Mouse (Mus musculus): Measurements from ENCODE around the gene Ube2cbp.

Ube2cbp gene

GRCm38 (mm10) chr9:86423331-86423730 lies 41.4 kb downstream of the Ube2cbp start:
- DNase-seq: no peak

GRCm38 (mm10) chr9:86419366-86419765 lies 45.4 kb downstream of the Ube2cbp start:
- DNase-seq: no peak

GRCm38 (mm10) chr9:86417971-86418370 lies 46.8 kb downstream of the Ube2cbp start:
- no peak for DNase-seq

- peak; percentile 14 for DNase-seq
These were observed 69.0 kb downstream of the Ube2cbp start for GRCm38 (mm10) chr9:86395785-86396184.

- DNase-seq: no peak
These were observed 69.7 kb downstream of the Ube2cbp start for GRCm38 (mm10) chr9:86395012-86395411.

- DNase-seq: no peak
These were observed 71.0 kb downstream of the Ube2cbp start for GRCm38 (mm10) chr9:86393586-86394272.

- DNase-seq: no peak
These were observed 73.3 kb downstream of the Ube2cbp start for GRCm38 (mm10) chr9:86391467-86391866.

GRCm38 (mm10) chr9:86390713-86391112 lies 74.0 kb downstream of the Ube2cbp start:
- no peak for DNase-seq

GRCm38 (mm10) chr9:86388538-86388937 lies 76.2 kb downstream of the Ube2cbp start:
- DNase-seq: no peak

- DNase-seq: no peak
These were observed 87.8 kb downstream of the Ube2cbp start for GRCm38 (mm10) chr9:86376923-86377322.

GRCm38 (mm10) chr9:86372783-86373567 lies 91.8 kb downstream of the Ube2cbp start:
- no peak for DNase-seq

- no peak for DNase-seq
These were observed 95.5 kb downstream of the Ube2cbp start for GRCm38 (mm10) chr9:86369208-86369607.

- no peak for DNase-seq
These were observed 104.2 kb downstream of the Ube2cbp start for GRCm38 (mm10) chr9:86360536-86360935.

- DNase-seq: no peak
These were observed 108.9 kb downstream of the Ube2cbp start for GRCm38 (mm10) chr9:86355851-86356250.

- DNase-seq: no peak
These were observed 113.3 kb downstream of the Ube2cbp start for GRCm38 (mm10) chr9:86351491-86351890.

- no peak for DNase-seq
These were observed 128.0 kb downstream of the Ube2cbp start for GRCm38 (mm10) chr9:86336792-86337191.

GRCm38 (mm10) chr9:86336361-86336760 lies 128.4 kb downstream of the Ube2cbp start:
- DNase-seq: no peak

GRCm38 (mm10) chr9:86335588-86335987 lies 129.2 kb downstream of the Ube2cbp start:
- DNase-seq: no peak

GRCm38 (mm10) chr9:86334357-86334756 lies 130.4 kb downstream of the Ube2cbp start:
- no peak for DNase-seq

GRCm38 (mm10) chr9:86330591-86330990 lies 134.2 kb downstream of the Ube2cbp start:
- DNase-seq: no peak

- no peak for DNase-seq
These were observed 136.5 kb downstream of the Ube2cbp start for GRCm38 (mm10) chr9:86328270-86328669.

GRCm38 (mm10) chr9:86327341-86327740 lies 137.4 kb downstream of the Ube2cbp start:
- no peak for DNase-seq

GRCm38 (mm10) chr9:86324772-86325171 lies 140.0 kb downstream of the Ube2cbp start:
- no peak for DNase-seq

- DNase-seq: no peak
These were observed 145.1 kb downstream of the Ube2cbp start for GRCm38 (mm10) chr9:86319516-86320140.
